Mouse (Mus musculus) A20 (cell line): ENCODE results near the gene Gm20388.

Experiments used
- DNase-seq: peaks from one replicate; pipeline ENCODE4 v3.0.0-alpha.2; 2011; ENCODE audit warnings: low read depth, low spot score

The Gm20388 gene

DNA sequence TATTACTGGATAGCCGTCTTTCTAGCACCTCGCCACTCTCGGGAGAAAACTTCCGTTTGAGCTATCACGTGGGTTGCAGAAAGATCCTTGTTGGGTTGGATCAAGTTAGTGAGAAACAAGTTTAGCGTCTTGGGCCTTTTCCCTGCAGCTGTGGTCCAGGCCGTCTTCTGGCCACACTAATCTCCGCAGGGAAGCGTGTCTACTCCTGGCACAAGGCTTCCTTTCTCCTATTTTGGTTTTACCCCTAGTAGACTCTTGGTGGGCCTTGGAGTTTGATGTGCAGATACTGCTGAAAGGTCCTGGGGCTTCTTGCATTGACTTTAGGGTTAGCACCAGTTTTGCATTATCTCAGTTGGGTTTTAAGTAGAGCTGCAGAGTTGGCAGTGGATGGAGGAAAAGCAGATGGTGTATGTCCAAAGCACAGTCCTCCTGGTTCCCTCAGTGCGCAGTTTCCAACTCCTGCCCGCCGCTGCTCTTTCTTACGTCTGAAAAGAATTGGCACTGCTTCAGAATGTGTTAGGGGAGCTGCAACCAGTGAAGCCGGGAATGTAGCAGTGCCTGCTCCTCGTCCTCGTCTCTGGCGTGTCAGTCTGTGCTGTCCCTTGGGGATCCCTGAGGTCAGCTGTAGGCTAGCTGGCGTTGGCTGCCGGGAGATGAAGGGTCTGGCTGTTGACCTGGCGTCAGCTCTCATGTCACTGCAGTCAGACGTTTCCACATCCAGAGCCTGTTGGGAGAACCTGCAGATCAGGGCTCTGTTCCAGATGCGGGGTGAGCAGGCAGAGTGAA lies 2107.6 kb downstream of the Gm20388 start:
- DNase-seq = no peak

DNA sequence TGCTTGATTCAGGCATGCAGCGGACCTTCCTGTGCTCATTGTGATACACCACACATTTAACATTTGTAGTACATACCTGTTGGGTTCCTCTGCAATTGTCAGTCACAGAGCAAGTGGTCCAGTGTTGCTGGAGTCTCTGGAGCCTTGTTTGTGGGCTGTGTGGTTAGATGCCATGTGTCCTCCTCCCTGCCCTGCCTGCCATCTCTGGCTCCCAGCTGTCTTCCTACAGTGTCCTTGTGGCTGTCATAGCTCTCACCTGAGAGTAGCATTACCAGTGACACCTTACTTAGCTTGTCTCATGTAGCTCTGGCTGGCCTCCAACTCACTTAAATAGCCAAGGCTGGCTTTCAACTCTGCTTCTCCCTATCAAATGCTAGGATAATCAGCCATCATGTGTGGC lies 2108.5 kb downstream of the Gm20388 start:
- no peak for DNase-seq

DNA sequence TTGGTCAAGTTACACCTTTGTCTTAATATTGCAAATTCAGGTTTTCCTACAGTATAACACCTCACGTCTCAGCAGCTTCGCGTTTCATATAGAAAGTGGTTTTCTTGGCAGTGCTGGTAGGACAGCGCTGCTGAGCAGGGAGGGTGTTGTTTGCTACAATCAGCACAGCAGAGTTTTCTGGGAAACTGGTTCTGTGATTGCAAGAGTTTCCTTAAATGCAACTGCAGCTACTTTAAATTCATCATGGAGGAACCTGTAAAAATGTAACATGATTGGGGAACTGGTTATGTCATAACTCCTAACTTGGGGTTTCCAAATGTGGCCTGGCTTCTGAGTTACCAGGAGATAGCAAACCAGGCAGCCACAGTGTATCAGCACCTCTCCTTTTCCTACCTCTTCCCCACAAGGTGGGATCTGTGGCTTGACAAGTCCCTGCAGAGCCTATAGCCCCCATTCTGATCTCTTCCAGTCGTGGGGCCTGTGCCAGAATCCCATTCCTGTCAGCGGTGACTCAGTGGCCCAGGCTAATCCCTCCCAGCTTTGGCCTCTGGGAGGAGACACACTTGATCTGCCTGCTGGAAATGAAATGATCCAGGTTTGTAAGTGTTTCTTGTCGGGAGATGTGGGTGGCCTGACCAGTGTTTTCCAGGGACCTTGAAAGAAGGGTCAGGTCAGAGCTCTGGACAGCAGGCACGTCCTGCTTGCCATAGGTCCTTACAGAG lies 2109.6 kb downstream of the Gm20388 start:
- DNase-seq = no peak

DNA sequence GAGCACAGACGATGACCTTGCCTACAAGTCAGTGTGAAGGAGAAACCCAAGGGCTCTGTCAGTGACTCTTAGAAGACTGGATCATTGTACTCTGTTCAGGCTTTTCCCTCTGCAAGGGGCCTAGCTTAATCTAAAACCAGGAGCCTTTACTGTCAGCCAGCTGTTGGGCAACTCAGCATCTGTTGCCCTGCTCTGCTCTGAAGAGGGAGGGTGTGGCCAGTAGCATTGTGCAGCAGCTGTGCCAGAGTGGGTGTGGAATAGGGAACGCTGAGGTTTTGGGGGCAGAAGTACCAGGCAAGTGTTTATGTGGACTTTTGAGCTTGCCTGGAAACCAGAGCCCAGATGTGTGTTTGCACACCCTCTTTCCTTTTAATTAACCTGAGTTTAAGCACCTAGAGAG lies 2111.1 kb downstream of the Gm20388 start:
- no peak for DNase-seq

DNA sequence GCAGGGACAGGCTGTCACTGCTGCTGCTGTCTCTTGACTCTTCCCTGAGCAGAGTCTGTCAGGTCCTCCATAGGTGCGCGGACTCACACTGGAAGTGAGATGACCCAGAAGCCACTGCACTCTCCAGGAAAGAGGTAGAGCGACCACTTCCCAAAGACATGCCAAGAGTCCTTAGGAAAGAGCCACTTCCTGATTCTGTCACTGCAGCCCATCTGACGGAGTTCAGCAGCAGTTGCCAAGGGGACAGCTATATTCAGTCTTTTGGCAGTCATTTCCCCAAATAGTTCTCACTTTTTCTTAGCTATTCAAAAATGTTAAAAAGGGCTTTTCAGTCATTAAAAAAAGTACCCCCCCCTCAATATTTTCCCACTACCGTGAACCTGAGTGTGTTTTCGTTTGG lies 2111.6 kb downstream of the Gm20388 start:
- DNase-seq = no peak

DNA sequence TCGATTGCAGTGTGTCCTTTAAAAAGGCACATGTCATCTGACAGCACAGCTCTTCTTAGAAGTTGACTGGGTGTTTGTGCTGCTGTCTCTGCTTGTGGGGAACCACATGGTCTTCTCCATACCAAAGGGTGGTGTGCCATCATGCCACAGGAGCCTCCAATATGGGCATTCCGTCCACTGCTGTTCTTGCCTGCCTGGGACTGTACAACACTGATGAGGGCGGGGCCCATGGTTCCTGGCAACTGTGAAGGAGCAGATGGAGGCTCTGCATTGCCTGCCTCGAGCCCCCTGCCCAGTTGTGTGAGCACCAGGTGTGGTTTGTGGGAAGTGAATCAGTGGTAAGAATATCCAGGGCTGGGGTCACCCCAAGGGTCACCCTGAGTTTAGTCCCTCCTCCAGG lies 2112.1 kb downstream of the Gm20388 start:
- DNase-seq = no peak

DNA sequence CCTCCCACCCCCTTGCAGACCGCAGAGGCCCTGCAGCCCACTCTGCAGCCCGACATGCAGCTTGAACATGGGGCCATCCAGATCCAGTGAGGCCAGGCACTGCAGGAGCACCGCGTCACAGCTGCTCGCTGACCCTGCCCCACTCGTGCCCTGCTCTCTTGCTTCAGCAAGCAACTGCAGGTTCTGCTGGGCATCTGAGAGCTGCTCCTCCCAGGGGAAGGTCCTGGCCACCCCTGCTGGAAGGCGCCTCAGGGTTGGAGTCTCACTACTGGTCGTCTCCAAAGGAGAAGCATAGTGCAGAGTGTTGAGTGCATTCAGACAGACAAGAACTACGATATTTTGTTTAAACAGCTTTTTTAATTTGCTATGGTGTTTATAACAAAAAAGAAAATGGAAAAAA lies 2114.9 kb downstream of the Gm20388 start:
- no peak for DNase-seq

DNA sequence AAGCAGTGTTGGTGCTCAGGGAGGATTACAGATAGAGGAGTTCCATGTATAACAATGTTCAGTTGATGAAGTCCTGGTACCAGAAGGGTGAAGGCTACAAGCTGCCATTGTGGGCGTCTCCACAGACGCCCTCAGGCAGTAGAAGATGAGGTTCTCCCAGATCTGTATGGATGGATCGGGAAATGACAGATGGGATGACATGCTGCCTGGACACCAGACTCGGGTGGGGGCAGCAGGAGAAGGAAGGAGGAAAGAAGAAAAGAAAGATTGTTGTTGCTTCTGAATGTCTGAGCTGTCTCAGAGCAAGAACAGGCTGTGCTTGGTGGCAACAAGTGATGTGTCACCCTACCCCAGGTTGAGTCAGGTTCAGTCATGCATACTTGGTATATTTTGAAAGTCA lies 2117.5 kb downstream of the Gm20388 start:
- no peak for DNase-seq

DNA sequence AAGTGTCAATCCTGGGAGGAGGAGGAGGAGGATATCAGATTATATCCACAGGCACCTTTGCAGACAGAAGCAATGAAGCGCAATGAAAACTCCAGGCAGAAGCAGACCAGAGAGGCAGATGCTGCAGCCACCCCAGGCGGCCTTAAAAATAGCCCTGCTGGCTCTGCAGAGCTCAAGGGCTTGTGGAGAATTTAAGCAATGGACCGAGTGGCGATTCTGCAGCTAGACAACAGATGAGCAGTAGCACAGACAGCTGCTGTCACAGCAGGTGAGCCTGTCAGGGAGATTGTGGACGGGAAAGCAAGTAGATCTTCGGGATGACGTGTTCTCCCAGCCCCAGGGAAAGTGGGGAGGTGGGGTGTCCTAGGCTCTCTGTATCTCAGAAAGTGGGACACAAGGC lies 2120.3 kb downstream of the Gm20388 start:
- DNase-seq = no peak

DNA sequence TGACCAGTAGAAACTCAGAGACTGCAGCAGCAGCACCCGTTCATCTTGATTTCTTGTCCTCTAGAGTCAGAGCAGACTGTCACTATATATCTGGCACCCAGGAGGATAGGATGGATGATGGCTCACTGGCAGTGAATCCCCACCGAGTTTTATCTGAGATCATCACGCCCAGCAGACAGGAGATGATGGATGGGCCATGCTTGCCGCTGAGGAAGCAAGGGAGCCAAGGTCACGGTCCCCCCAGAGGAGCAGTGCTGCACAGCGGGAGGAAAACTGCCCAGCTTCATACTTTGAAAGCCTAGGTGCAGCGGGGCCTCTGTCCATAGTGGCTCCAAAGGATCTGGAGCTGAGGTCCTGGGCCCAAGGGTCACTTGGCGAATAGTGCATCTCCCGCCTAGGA lies 2122.1 kb downstream of the Gm20388 start:
- DNase-seq = no peak

DNA sequence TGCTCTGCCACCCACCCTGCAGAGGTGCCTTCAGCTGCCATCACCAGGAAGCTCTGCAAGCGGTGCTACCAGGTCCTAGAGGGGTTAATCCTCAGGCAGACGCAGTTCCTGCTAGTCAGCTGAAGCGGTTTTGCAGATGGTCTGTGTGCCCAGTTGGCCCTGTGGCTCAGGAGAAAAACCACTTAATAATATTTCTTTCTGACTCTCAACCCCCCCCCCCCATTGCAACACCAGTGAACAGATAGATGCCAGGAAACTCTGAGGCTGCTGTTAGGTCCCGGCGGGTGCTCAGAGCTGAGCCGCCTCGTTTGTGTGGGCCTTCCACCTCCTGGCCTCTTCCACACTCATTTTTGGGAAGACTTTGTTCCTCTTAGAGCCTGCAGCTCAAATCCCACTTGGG lies 2124.9 kb downstream of the Gm20388 start:
- no peak for DNase-seq

DNA sequence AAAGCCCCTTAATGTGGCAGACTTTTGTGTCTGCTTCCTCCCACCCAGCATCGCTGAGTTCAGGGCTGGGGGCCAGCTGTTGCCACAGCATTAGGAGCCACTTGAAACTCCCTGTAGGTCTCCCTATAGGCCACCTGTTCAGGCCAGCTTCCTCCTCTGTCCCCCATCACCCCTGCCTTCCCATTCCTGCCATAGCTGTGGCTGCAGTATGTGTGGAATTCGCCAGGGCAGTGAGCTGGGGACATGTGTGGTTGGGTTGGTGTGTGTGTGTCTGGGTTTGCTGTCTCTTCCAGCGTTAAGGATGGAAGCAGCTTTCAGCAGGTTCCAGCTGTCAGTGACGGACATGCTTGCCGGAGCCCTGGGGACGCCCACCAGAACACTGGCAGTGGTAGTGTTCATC lies 2125.7 kb downstream of the Gm20388 start:
- no peak for DNase-seq

DNA sequence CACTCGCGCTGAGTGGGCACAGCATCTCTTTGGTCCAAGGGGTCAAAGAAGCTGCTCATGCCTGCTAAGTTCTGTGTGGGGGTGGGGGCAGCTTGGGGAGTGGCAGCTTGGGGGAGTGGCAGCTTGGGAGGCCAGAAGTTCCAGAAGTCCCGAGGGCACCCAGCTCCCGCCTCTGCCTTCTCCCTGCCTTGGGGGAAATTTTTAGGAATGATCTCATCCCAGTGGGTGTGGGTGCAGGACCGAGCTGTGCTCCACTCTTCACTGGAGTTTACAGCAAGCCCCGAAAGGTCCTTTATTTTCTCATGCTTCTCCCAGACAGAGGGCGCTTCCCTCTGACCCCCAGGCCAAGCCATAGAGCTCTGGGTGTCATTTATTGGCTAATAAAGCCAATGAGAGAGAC lies 2126.6 kb downstream of the Gm20388 start:
- DNase-seq = no peak

DNA sequence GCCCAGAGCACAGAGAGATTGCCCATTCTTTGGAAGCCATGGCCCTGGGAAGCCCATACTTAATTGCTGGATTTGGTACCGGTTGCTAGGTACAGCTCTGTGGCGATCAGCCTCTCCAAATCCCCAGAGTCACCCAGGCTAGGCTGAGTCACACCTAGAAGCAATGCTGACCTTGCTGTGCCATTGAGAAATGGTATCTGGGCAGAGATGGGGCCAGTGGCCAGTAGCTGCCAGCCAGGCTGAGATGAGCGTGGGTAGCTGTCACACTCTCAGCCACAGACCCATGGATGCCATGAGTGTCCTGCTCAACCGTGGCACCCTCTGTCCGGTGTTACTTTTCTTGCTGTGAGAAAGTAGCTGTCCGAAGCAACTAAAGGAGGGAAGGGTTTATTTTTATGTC lies 2127.4 kb downstream of the Gm20388 start:
- DNase-seq = no peak

DNA sequence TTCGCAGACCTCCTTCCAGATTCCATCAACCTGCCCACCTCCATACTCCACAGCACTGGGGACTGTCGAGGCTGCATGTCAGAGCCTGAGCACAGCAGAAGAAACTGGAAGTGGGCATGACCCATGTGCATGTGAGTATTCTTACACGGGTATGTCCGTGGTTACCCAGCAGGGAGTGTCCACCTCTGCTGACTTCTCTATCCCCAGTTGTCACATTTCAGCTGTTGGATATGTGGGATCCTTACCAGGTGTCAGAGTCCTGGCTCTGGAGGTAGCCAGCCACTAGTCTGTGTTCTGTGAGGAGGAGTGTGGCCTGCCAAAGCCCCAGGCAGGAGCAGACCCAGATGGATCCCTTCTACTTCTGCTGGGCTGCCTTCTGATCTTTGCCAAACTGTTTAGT lies 2128.8 kb downstream of the Gm20388 start:
- no peak for DNase-seq

DNA sequence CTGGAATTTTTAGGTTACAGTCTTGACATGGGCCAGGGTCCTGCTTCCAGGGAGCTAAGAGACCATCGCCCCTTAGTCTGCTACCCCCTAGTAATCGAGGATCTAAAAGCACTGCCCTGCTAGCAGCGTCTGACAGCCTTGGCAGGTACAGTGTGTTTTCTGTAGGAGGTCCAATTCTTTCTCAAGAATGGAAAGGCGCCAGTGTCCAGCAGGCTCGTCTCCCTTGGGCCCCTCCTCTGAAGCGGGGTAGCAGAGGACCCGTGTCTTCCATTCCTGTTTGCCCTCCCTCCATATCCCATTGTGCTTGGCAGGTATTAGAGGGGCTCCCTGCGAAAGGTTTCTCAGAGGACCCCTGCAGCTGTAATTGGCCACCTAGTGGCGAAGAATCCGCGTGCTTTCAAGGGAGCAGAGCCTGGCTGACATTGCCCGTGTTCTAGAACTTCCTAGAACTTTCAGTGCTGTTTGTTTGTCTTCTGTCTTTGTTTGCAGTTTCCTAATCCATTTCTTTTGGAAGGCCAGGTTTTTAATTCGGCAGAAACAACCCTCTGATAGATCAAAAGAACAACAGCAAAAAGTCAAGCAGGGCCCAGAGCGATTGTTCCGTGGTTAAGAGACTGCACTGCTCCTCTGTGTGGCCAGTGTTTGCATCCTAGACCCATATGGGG lies 2136.7 kb downstream of the Gm20388 start:
- DNase-seq = no peak

DNA sequence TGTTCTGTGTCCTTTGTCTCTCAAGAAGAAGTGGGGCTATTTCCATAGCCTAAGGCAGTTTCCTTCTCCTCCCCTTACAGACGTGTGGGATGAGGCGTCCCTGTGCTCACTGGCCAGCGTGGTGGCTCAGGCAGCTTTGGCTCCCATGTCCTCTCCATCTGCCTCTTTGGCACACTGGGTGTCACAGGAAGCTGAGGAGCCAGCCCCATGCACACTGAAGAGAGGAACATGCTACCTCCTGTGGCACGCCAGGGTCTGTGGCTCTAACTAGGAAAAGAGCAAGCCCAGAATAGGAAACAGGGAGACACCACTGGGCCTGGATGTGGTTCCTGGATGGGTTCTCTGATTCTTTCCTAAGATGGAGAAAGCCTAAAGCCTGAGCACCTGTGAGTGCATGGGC lies 2138.6 kb downstream of the Gm20388 start:
- no peak for DNase-seq

DNA sequence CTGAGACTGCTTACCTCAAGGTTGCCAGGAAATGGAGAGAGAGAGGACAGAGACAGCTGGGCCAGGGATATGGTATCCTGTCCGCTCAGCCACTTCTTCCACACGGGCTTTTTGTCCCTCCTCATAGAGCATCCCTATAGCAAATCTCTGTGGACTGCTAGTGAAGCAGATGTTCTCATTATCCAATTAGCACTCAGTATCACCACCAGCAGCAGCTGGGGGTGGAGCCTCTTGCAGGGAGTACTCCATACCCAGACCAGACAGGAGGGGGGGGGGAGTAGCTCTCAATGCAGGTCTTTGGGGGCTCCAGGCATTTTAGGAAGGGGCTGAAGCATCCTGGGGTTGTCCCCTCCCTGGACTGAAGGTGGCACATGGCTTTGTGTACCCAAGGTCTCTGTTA lies 2139.3 kb downstream of the Gm20388 start:
- no peak for DNase-seq

DNA sequence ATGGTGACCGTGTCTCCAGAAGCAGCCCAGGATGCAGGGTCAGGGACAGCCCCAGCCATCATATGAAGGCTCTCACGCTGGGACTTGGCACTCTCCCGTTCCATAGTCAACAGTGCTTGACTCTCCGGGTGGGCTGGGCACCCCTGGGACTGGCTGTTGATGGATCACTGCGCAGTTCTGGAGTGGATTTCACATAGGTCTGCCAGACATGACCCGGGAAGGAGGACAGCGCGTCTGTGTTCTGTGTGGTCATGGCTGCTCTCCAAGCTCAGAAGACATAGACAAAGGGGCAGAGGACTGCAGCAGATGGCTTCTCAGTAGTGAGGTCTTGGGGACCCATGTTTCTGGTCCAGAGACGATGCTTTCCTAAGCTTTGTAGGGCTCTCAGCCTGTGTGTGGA lies 2140.0 kb downstream of the Gm20388 start:
- DNase-seq = no peak

DNA sequence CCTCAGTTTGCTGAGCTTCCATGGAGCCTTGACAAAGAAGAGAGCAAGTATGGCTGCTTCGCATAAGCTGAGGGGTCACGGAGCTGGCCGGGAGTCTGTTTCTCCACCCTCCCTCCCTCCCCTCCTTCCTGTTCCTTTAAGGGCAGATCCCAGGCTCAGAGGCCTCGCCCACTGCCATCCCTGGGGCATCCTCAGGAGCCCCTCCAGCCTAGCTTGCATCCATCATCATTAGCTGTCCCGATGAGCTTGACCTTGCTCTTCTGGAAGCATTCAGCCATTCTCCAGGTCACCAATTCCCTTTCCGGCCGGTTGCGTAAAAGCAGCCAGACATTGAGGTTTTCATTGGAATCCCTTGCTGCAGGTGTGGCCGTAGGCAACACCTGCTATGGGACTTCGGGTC lies 2144.7 kb downstream of the Gm20388 start:
- no peak for DNase-seq

DNA sequence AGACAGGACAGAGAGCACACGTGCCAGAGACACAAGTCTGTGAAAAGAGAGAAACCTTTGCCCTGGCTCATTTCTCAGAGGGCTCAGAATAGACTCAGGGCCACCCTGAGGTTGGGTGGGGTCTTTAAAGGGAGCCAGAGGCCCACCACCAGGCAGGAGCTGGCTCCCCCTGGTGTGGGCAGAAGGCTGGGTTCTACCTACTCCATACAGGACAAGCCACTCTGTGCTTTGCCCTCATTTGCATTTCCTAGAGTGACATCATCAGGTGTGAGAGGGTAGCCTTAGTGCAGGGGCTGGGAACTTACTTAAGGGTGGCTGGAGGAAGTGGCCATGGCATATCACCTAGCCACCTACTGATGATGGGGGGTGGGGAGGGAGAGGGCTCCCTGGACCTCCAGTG lies 2145.5 kb downstream of the Gm20388 start:
- no peak for DNase-seq

DNA sequence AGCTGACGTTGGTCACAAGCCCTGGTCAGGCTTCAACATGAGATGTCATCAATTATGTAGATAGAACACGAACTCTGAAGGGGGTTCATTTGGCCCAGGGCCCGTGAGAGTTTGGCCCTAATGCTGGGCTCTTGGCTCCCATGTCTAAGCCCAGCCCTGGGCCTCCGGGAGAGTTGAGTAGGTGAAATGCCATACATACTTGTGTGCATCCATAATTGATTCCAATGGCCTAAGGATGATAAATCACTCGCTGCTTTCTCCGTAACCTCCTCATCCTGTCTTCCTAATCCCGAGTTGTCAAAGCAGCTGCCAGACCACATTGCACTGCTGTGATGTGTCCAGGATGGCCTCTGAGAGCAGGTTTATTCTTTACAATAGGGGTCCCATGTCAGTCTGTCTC lies 2146.2 kb downstream of the Gm20388 start:
- no peak for DNase-seq

DNA sequence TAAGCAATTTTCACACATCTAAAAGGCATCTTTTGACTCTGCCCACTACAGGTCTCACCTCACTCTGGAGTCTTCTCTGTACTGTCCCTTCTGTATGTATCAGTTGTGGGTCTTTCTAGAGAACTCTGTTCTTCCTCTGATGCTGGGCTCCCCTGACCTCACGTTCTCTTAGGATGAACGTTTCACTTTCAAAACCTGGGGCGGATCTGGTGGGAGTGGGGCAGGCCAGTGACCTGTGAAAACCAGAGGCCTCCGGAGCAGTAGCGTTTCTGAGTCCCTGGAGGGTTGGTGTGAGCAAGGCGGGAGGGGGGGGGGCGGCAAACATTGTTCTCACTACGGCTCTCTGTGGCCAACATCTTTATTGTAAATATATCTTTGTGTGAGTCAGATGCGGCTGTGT lies 2147.9 kb downstream of the Gm20388 start:
- DNase-seq = no peak
